Mouse (Mus musculus) macrophage (primary cell): Measurements from ENCODE around the gene Rad51b. TPM values are rescaled to one million over a fixed set of nuclear protein-coding genes. Genes with fewer than 3 reads are reported as not detected.

ENCODE experiments used
- H3K27ac ChIP-seq: fragments of 350-480 bp; formaldehyde crosslinking; 2 replicates; pipeline ENCODE4 v1.9.0; 2021
- H3K36me3 ChIP-seq: fragments of 350-480 bp; formaldehyde crosslinking; 2 replicates; pipeline ENCODE4 v1.9.0; 2021; ENCODE audit errors: inconsistent target
- H3K4me3 ChIP-seq: fragments of 350-480 bp; formaldehyde crosslinking; 2 replicates; pipeline ENCODE4 v1.9.0; 2021; ENCODE audit errors: inconsistent target
- H3K79me2 ChIP-seq: fragments of 350-480 bp; formaldehyde crosslinking; 2 replicates; pipeline ENCODE4 v1.9.0; 2021; ENCODE audit errors: inconsistent target
- WGBS: methylation state at CpG from one replicate; pipeline ENCODE4 v1.1.7; 2026; ENCODE audit warnings: inconsistent platforms; ENCODE audit not compliant: missing documents; 5-methylcytosine and 5-hydroxymethylcytosine counted together
- polyA plus RNA-seq: library from polyadenylated mRNA; stranded (reverse); fragments of 250-400 nt; gene quantifications from 3 replicates; pipeline ENCODE4 v1.2.4, GENCODE M21; 2018; ENCODE audit warnings: inconsistent platforms

Gene Rad51b
- polyA plus RNA-seq, 1 experiment from 2014 or later: 1.3 TPM

DNA sequence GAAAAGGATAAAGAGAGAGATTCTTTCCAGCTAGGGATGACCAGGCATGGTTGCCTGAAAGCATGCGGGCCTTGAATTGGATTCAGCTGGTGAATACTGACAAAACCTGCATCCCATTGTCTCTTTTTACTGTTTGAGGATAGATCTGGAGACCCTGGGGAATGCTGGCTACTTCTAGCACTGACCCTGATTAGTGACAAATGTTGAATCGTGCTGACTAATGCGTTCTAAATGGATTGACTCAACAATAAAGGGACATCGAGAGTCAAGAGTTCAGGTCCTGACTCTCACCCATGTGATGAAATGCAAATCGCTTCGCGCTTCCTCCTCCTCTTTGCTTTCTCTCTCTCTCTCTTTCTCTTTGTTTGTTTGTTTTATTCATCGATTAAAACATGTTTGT lies 515.3 kb downstream of the Rad51b start:
- H3K79me2 ChIP-seq: no peaks in the 10 kb centered on the region
- no peaks in the 10 kb centered on the region for H3K36me3 ChIP-seq
- no peak overlapping the region for H3K4me3 ChIP-seq
- 94% methylated on average over 8 of the region's 8 CpGs for WGBS
- no peak overlapping the region for H3K27ac ChIP-seq

DNA sequence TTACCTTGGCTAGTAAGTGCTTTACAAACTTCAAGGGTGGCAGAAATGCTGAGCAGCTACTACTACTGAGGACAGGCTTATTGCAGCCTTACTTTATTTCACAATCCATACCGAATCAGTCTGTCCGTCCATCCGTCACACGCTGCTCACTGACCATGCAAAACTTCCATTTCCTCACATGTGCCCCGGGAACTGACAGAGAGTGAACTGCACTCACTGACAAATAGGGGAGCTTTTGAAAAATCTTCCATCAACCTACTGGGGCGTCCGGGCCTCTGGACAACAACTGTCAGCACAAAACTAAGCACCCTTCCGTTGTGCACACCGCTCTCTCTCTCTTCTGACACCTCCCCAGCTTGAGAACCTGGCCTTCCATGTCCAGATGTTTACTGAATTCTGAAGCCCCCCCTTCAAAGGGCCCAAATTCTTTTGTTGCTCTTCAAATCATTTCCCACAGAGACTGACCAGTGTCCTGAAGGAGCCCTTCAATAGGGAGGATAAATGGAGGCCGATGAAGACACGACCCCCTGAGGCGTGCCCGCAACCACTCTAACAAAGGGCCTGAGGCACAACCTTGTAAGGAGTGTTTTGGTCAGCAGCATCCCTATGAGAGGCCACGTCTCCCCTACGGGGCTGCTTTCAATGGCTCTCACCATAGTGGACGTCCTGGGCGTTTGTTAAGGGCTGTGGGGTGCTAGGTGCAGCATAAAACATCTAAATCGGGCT lies 515.9 kb downstream of the Rad51b start:
- WGBS: 87% methylated on average over 18 of the region's 18 CpGs
- no peaks in the 10 kb centered on the region for H3K79me2 ChIP-seq

DNA sequence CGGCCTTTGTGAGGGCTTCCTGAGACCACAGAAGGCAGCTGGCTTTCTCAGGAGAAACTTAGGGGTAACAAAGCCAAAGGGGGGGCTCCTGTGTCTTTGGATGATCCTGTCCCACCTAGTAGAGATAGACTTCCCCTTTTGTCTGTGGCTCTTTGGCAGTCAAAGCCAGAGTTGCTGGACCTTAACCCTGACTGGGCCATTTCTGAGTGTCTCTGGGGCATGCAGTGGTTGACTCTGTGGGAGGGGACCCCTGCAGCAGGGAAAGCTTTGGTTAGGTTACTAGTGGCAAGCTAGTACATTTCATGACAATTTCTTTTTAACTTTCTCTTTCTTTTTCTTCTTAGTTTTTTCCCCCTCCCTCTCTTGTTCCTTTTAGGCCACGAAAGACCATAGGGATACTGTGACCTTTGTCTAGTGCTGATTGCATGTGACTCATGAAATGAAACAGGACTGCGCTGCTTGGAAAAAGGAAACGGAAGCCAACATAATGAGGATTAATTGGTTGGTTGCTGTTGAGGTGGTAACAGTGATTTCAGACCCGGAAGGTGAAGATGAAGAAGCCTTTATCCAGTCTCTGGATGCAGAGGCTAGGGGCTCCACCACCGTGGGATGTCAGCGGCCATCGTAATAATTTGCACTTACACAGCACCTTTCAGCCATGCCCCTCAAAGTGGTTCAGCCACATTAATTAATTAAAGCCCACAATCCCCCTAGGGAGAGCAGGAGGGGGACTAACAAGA lies 516.7 kb downstream of the Rad51b start:
- H3K27ac ChIP-seq: no peak overlapping the region
- H3K36me3 ChIP-seq: no peaks in the 10 kb centered on the region
- H3K79me2 ChIP-seq: no peaks in the 10 kb centered on the region
- 100% methylated on average over 8 of the region's 8 CpGs for WGBS
- H3K4me3 ChIP-seq: no peak overlapping the region

More for the DNA sequence above, 515.9 kb downstream of the Rad51b start:
- no peak overlapping the region for H3K27ac ChIP-seq
- no peak overlapping the region for H3K4me3 ChIP-seq
- H3K36me3 ChIP-seq: no peaks in the 10 kb centered on the region

DNA sequence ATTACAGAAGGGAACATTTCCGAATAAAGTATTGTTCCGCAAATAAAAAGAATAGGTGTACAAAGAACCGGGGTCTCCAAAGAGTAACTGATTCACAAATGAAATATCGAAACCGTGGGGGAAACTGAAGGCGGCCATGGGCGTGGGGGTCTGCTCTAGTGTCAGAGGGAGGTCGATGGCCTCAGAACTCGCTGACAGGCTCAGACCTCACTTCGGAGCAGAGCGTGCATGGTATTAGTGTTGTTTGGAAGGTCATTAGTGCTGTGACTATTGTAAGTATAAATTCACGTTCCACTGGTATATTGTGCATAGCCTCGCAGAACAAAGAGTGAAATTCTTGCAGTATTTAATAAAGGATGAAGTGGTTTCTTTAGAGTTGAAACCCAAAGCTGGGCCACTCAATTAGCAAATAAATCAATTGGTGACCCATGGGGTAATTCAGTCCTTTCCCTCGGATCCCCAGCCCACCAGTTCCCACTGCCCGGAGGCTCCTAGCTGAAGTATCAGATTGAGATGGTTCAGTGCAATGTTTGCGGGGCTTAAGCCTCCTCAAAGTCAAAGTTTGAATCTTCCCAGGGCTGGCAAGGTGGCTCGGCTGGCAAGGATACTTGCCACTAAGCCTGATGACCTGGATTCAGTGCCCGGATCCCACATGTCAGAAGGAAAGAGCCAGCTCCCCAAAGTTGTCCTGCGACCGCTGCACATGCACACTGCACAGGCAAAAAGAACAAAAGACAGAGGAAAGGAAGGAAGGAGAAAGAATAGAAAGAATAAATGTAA lies 517.4 kb downstream of the Rad51b start:
- no peaks in the 10 kb centered on the region for H3K36me3 ChIP-seq
- 91% methylated on average over 19 of the region's 20 CpGs for WGBS
- H3K4me3 ChIP-seq: no peak overlapping the region
- H3K27ac ChIP-seq: no peak overlapping the region
- H3K79me2 ChIP-seq: no peaks in the 10 kb centered on the region

DNA sequence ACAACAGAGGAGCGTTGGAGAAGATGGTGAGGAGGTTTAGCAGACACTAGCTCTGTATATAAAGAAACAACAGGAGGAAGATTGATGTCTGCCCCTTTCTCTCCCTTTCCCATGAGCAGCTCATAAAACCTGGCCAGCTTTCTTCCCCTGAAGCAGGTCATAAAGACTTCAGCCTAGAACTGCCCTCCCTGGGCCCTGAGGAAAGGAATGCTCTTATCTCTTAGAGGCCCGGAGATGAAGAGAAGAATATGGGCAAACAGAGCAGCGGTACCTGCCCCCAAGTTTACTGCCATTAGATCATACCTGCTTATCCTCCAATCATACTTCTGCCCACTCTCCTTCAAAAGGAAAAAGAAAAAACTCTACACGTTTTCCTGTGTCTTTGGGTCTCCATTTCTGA lies 519.2 kb downstream of the Rad51b start:
- WGBS: 100% methylated on average over 4 of the region's 4 CpGs
- H3K4me3 ChIP-seq: no peak overlapping the region
- no peak overlapping the region for H3K27ac ChIP-seq
- no peaks in the 10 kb centered on the region for H3K79me2 ChIP-seq
- H3K36me3 ChIP-seq: no peaks in the 10 kb centered on the region

DNA sequence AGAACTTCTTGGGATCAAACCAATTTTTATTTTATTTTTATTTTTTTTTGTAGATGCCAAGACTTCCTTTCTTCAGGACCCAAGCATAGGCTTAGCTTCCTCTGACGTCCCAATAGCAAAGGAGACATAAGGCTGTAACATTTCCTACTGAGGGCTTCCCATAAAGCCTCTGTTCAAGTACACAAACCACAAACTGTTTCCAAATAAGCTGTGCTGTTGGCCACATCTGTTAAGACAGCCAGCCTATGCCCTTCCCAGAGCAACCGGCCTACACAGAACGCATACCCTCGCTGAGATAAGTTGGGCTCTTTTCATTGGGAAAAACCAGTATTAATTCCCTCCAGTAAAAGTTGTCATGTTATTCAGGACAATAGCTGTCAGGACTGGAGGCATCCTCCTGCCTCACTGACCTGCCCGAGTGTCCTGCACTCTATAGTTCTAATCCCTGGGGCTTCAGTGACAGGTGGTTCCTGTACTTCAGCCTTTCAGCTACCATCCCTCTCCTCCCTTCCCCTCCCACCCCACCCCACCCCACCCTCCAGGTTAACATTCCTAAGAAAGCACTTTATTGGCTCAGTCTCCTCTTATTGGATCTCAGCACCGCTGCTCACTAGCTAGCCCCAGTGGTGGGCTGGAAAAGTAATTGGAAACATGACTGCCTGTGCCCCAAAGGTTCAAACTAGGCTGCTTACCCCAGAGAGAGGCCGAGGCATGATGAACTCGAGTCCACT lies 523.3 kb downstream of the Rad51b start:
- 79% methylated on average over 7 of the region's 8 CpGs for WGBS
- no peaks in the 10 kb centered on the region for H3K36me3 ChIP-seq
- no peak overlapping the region for H3K27ac ChIP-seq
- no peaks in the 10 kb centered on the region for H3K79me2 ChIP-seq
- H3K4me3 ChIP-seq: no peak overlapping the region

DNA sequence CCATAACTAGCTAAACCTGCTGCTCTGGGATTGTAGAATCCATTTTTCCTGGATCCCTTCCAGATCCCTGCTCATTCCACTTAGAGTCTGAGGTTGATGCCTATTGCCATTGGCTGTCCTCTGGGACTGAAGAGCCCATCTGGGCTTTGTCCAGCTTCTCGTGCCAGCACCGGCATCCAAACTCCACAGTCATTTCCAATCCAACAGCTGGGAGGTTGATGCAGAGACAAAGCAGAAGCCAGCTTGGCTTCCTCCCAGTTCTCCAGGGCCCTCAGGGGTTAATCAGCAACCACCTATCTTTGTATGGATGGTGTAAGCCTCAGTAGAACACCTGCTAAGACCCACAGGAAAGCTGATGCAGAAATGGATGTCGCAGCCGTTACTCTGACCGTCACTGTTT lies 524.8 kb downstream of the Rad51b start:
- H3K27ac ChIP-seq: no peak overlapping the region
- no peaks in the 10 kb centered on the region for H3K79me2 ChIP-seq
- no peaks in the 10 kb centered on the region for H3K36me3 ChIP-seq
- 97% methylated on average over 5 of the region's 5 CpGs for WGBS
- H3K4me3 ChIP-seq: no peak overlapping the region

DNA sequence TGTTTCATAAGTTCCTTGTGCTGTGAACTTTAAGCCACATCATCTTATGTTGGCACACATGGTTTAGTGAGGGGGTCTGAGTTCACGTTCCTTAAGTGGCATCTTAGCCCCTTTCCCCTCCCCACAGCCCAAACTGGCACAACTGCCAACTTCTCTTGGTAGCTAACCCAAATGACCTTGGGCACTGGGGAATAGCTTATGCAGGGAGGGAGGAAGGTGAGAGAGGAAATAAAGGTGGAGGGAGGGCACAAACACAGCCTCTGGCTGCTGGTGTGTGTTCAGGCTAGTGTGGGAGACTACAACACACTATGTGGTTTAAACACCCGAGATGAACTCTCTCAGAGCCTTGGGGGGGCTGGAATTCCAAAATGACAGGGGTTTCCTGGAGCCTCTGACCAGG lies 525.3 kb downstream of the Rad51b start:
- Histone ChIP-seq H3K27ac (no peak overlapping the region), H3K4me3 (no peak overlapping the region), H3K36me3 (no peaks in the 10 kb centered on the region), H3K79me2 (no peaks in the 10 kb centered on the region)
- WGBS: 67% methylated on average over 2 of the region's 2 CpGs

DNA sequence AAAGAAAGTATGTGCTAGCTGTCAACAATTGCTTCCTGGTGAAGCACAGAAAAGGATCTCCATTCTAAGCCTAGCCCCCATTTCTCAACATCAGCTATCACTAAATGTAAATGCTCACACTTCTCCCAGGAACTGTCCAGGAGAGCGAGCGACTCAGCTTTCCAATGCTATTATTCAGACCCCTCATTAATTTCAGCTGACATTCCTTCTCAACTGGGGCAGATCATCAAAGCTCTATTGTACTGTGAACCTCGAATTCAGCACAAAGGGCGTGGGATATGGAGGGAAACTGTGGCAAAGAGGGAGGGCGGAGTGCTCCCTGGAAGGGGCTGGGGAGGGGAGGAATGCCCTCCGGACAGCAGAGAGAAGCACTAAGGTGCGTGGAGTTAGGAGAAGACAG lies 528.8 kb downstream of the Rad51b start:
- Histone ChIP-seq H3K79me2 (no peaks in the 10 kb centered on the region), H3K4me3 (no peak overlapping the region), H3K36me3 (no peaks in the 10 kb centered on the region), H3K27ac (no peak overlapping the region)
- WGBS: 94% methylated on average over 7 of the region's 7 CpGs

DNA sequence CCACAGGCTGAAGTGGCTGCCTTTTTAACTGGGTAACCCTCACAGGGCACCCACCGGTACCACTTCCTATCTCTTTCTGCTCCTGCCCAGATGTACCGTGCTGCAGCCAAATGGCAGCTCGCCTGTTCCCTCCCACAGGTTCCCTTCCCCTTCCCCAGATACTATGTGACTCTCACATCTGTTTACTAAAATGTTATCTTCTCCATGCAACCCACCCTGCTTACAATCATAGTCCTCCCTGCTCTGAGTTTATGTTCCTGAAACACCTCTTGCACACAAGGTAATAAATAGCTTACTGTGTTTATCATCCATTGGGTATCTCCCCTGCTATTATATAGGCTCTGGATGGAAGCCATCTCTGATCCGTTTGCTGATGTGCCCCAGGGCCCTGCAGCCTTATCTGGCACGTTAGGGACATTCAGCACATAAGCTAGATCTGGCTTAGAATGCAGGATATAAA lies 530.2 kb downstream of the Rad51b start:
- WGBS: 62% methylated on average over 5 of the region's 5 CpGs
- H3K36me3 ChIP-seq: no peaks in the 10 kb centered on the region
- no peak overlapping the region for H3K4me3 ChIP-seq
- no peak overlapping the region for H3K27ac ChIP-seq
- no peaks in the 10 kb centered on the region for H3K79me2 ChIP-seq

DNA sequence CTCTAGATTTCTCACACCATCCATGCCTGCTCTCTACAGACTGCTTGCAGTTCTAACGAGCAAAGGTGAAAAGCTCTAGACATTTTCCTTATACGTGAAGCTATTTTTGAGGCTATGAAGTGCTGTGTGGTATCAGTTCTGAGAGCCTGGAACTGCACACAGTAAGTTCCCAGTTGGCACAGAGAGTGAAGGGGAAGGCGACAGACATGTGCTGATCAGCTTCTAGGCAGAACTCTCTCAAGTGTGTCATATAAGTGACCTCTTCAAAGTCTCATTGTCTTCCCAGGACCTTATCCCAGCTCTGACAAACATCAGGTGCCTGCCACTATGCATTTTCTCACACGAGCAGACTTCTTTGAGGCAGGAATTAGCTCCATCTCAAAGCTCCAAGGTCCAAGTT lies 530.7 kb downstream of the Rad51b start:
- Histone ChIP-seq H3K36me3 (no peaks in the 10 kb centered on the region), H3K79me2 (no peaks in the 10 kb centered on the region), H3K27ac (no peak overlapping the region), H3K4me3 (no peak overlapping the region)
- whole genome bisulfite sequencing: 85% methylated on average over 4 of the region's 4 CpGs

DNA sequence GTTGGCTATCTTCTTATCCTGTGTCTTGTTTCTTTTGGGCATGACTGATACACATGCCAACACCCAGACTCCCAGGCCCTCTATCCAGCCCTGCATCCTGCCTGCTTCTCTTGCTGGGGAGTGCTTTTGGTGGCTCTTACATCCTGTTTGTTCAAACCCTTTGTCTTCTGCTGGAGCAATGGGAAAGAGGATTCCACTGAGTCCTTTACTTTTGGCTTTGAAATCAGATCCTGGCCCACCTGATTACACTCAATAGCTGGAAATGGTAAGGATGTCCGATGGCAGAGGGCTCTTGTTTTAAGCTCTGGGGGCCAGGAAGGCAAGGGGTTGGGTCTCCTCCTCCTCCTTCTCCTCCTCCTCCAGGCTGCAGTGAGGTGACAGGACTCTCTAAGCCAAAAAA lies 533.6 kb downstream of the Rad51b start:
- WGBS: 67% methylated on average over 1 of the region's 1 CpGs

DNA sequence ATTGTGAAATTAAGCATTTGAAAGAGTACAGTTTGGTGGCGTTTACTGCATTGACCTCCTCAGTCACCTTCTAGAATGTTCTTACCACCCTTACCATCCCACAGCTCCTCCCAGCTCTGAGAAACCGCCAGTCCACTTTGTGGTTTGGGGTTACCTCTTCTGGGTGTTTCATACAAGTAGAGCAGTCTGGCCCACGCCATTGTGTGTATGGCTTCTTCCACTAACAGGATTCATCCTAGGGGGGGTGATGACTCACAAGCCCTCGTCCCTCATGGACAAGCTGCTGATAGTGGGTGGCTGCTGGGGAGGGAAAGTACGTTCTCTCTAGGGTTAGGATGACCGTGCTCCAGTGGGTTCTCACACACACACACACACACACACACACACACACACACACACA lies 535.5 kb downstream of the Rad51b start:
- WGBS: 17% methylated on average over 6 of the region's 6 CpGs
- Histone ChIP-seq H3K27ac (no peak overlapping the region), H3K36me3 (no peaks in the 10 kb centered on the region), H3K79me2 (no peaks in the 10 kb centered on the region), H3K4me3 (no peak overlapping the region)

More for the DNA sequence above, 533.6 kb downstream of the Rad51b start:
- Histone ChIP-seq H3K4me3 (no peak overlapping the region), H3K79me2 (no peaks in the 10 kb centered on the region), H3K27ac (no peak overlapping the region), H3K36me3 (no peaks in the 10 kb centered on the region)

DNA sequence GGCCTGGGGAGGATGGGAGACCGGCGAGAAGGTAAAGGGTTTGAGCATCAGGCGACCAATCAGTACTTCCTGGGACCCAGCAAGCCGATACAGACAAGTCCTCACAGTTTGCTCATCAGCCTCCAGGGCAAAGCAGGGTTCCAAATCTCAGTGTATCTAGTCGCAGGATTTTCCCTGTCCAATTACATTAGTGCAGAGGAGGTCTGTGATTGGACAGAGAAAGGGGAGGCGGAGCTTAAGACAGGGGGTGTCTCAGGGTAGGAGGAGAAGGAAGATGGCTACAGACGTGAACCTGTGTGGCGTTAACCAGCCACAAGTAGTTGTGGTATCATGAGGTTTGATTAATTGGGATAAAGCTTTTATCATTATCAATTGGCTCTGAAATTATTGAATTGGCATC lies 538.4 kb downstream of the Rad51b start:
- H3K79me2 ChIP-seq: no peaks in the 10 kb centered on the region
- no peaks in the 10 kb centered on the region for H3K36me3 ChIP-seq
- H3K27ac ChIP-seq: no peak overlapping the region
- WGBS: 97% methylated on average over 8 of the region's 8 CpGs
- no peak overlapping the region for H3K4me3 ChIP-seq
